17 mouse cellular contexts compared by ENCODE assay signal in the genomic region with DNA sequence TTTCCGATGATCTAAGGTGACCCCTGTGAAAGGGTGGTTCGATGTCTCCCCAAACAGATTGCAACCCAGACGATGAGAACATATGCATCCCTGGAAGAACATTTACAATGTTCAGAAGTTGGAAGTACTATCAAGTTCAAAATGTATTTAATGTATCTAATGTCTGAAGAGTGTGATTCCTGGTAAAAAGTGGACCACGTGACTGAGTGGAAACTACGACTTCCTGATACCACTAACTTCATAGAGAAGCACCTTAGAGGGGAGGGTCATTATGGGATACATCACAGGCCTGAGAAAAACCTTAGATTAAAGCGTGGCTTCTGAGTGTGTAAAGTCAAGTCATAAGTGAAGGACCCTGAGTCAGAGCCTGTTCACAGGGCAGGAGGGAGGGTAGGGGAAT.
"Had no signal": no experiment of that assay in that cellular context is flagged by ENCODE, and none has a peak within 500 bp of the region (broad histone marks: within the 10 kb centered on the region; RNA-seq: fewer than 3 reads in every experiment).

No protein-coding gene starts in this region.

- H3K9me3 ChIP-seq: lung, embryonic 15.5 days; megakaryocyte, embryonic 14.5 days; midbrain, embryonic 13.5 days; midbrain, embryonic 15.5 days; neural tube, embryonic 12.5 days; stomach, embryonic 15.5 days had no signal

- H3K9ac ChIP-seq: lung, embryonic 15.5 days; midbrain, embryonic 13.5 days; midbrain, embryonic 15.5 days; neural tube, embryonic 12.5 days; stomach, embryonic 15.5 days had no signal

- H3K4me2 ChIP-seq: lung, embryonic 15.5 days; midbrain, embryonic 11.5 days; midbrain, embryonic 13.5 days; midbrain, embryonic 15.5 days; neural tube, embryonic 12.5 days; stomach, embryonic 15.5 days had no signal

- ATAC-seq: lung, postnatal 0 days; midbrain, embryonic 13.5 days; midbrain, embryonic 15.5 days had no signal

- H3K4me1 ChIP-seq: midbrain, embryonic 13.5 days; midbrain, embryonic 15.5 days; neural tube, embryonic 12.5 days had no signal

- H3K4me3 ChIP-seq: lung, embryonic 15.5 days; megakaryocyte, embryonic 14.5 days; midbrain, embryonic 13.5 days; midbrain, embryonic 15.5 days; neural tube, embryonic 12.5 days; stomach, embryonic 15.5 days had no signal

- H3K27ac ChIP-seq: lung, embryonic 15.5 days; macrophage; midbrain, embryonic 13.5 days; midbrain, embryonic 15.5 days; neural tube, embryonic 12.5 days; stomach, embryonic 15.5 days; stomach, postnatal 0 days had no signal

- H3K36me3 ChIP-seq: lung, embryonic 15.5 days; midbrain, embryonic 13.5 days; midbrain, embryonic 15.5 days; neural tube, embryonic 12.5 days; stomach, embryonic 15.5 days had no signal

- H3K27me3 ChIP-seq: lung, embryonic 15.5 days; megakaryocyte, embryonic 14.5 days; midbrain, embryonic 13.5 days; midbrain, embryonic 15.5 days; neural tube, embryonic 12.5 days; stomach, embryonic 15.5 days had no signal

- DNase-seq: lung, adult 2 months; lung, postnatal 14 days; lung, postnatal 36 days; right cerebral cortex, postnatal 14 days; thymus, adult 2 months; thymus, postnatal 25 days; thymus, postnatal 4 days had no signal
